Mouse (Mus musculus): ENCODE results near the gene Myrip.
A peak's percentile ranks its signal among the peaks of the same experiment; 100 is the strongest.
"Not testable (repeated sequence)": the region's sequence is repeated elsewhere in the genome, so short reads cannot be mapped to it uniquely, and the experiment has no call there.

Myrip gene

GRCm38 (mm10) chr9:120301213-120301612 lies at the start of gene Myrip:
Gene Myrip, plus strand, starts transcription at chr9:120301513.
- DNase-seq, result not testable (repeated sequence)

- DNase-seq, result no peak
These were observed 41.5 kb upstream of the Myrip start for GRCm38 (mm10) chr9:120259805-120260204.

GRCm38 (mm10) chr9:120263994-120264393 lies 37.3 kb upstream of the Myrip start:
- DNase-seq, result no peak

- no peak for DNase-seq
These were observed 28.2 kb upstream of the Myrip start for GRCm38 (mm10) chr9:120273083-120273482.

- DNase-seq, result no peak
These were observed 26.1 kb upstream of the Myrip start for GRCm38 (mm10) chr9:120275226-120275625.

GRCm38 (mm10) chr9:120281147-120281546 lies 20.2 kb upstream of the Myrip start:
- DNase-seq, result no peak

GRCm38 (mm10) chr9:120282461-120283047 lies 18.8 kb upstream of the Myrip start:
- no peak for DNase-seq

- no peak for DNase-seq
These were observed 17.8 kb upstream of the Myrip start for GRCm38 (mm10) chr9:120283556-120283955.

GRCm38 (mm10) chr9:120288011-120288410 lies 13.3 kb upstream of the Myrip start:
- no peak for DNase-seq

GRCm38 (mm10) chr9:120290375-120290774 lies 10.9 kb upstream of the Myrip start:
- DNase-seq, result no peak

- DNase-seq, result no peak
These were observed 8.8 kb upstream of the Myrip start for GRCm38 (mm10) chr9:120292488-120292887.

- DNase-seq, result no peak
These were observed 5.8 kb upstream of the Myrip start for GRCm38 (mm10) chr9:120295527-120295926.

- DNase-seq, result no peak
These were observed 4.4 kb upstream of the Myrip start for GRCm38 (mm10) chr9:120296938-120297337.

GRCm38 (mm10) chr9:120299429-120299828 lies 1.9 kb upstream of the Myrip start:
- DNase-seq, result no peak

GRCm38 (mm10) chr9:120302980-120303452 lies 1.7 kb downstream of the Myrip start:
- no peak for DNase-seq

GRCm38 (mm10) chr9:120303453-120304299 lies 2.4 kb downstream of the Myrip start:
- DNase-seq, result peak; percentile 86

- DNase-seq, result peak; percentile 49
These were observed 3.2 kb downstream of the Myrip start for GRCm38 (mm10) chr9:120304300-120305137.

GRCm38 (mm10) chr9:120315171-120315570 lies 13.9 kb downstream of the Myrip start:
- no peak for DNase-seq

GRCm38 (mm10) chr9:120319099-120319498 lies 17.8 kb downstream of the Myrip start:
- no peak for DNase-seq

- no peak for DNase-seq
These were observed 19.3 kb downstream of the Myrip start for GRCm38 (mm10) chr9:120320573-120320972.

- no peak for DNase-seq
These were observed 21.6 kb downstream of the Myrip start for GRCm38 (mm10) chr9:120322702-120323426.

GRCm38 (mm10) chr9:120331048-120331447 lies 29.7 kb downstream of the Myrip start:
- not testable (repeated sequence) for DNase-seq

GRCm38 (mm10) chr9:120338172-120338571 lies 36.9 kb downstream of the Myrip start:
- no peak for DNase-seq
